31 mouse cellular contexts compared by ENCODE assay signal in genomic region chr5:138009437-138009836, GRCm38 (mm10). TPM values are rescaled to one million over a fixed set of nuclear protein-coding genes. Genes with fewer than 3 reads are reported as not detected.
"Had no signal": no experiment of that assay in that cellular context is flagged by ENCODE, and none has a peak within 500 bp of the region (broad histone marks: within the 10 kb centered on the region; RNA-seq: fewer than 3 reads in every experiment).

No protein-coding gene starts in this region.

- ATAC-seq: forebrain, postnatal 0 days; hindbrain, postnatal 0 days; intestine, embryonic 16.5 days had no signal

- H3K4me2 ChIP-seq: heart, embryonic 11.5 days; heart, embryonic 13.5 days; heart, embryonic 15.5 days; hindbrain, embryonic 13.5 days; hindbrain, embryonic 15.5 days; kidney, embryonic 15.5 days; limb, embryonic 13.5 days; limb, embryonic 15.5 days had no signal

- H3K27ac ChIP-seq: heart, adult 2 months; heart, embryonic 13.5 days; heart, embryonic 15.5 days; hindbrain, embryonic 13.5 days; hindbrain, embryonic 15.5 days; hindbrain, postnatal 0 days; kidney, embryonic 15.5 days; limb, embryonic 13.5 days; limb, embryonic 15.5 days; liver, embryonic 14.5 days had no signal

- DNase-seq: forebrain, postnatal 0 days; gastrocnemius, postnatal 14 days; gastrocnemius, postnatal 36 days; heart, adult 11 months; heart, adult 2 months; heart, postnatal 14 days; heart, postnatal 36 days; kidney, adult 11 months; kidney, postnatal 14 days; kidney, postnatal 36 days; layer of hippocampus, adult 9-11 months; layer of hippocampus, postnatal 36 days; left cerebral cortex, postnatal 4 days; lung, adult 18-20 months had no signal

- H3K9ac ChIP-seq: forebrain, postnatal 0 days; heart, embryonic 13.5 days; heart, embryonic 15.5 days; hindbrain, embryonic 13.5 days; hindbrain, embryonic 15.5 days; kidney, embryonic 15.5 days; limb, embryonic 13.5 days; limb, embryonic 15.5 days; liver, embryonic 14.5 days had no signal

- H3K4me1 ChIP-seq: heart, embryonic 13.5 days; heart, embryonic 15.5 days; hindbrain, embryonic 13.5 days; hindbrain, embryonic 15.5 days; kidney, embryonic 15.5 days; limb, embryonic 13.5 days; limb, embryonic 15.5 days had no signal

- H3K36me3 ChIP-seq: heart, embryonic 13.5 days; heart, embryonic 15.5 days; hindbrain, embryonic 13.5 days; hindbrain, embryonic 15.5 days; kidney, embryonic 15.5 days; limb, embryonic 13.5 days; limb, embryonic 15.5 days had no signal

- H3K9me3 ChIP-seq: heart, embryonic 15.5 days; hindbrain, embryonic 13.5 days; hindbrain, embryonic 15.5 days; kidney, embryonic 15.5 days; limb, embryonic 13.5 days; limb, embryonic 15.5 days had no signal

- H3K27me3 ChIP-seq: heart, embryonic 13.5 days; heart, embryonic 15.5 days; hindbrain, embryonic 13.5 days; hindbrain, embryonic 15.5 days; kidney, embryonic 15.5 days; limb, embryonic 13.5 days; limb, embryonic 15.5 days had no signal

- H3K4me3 ChIP-seq: heart, adult 2 months; heart, embryonic 13.5 days; heart, embryonic 15.5 days; hindbrain, embryonic 13.5 days; hindbrain, embryonic 15.5 days; kidney, embryonic 15.5 days; limb, embryonic 13.5 days; limb, embryonic 15.5 days had no signal

RNA-seq across cellular contexts. Expression of gene Smok3a, which starts 11.6 kb away (rescaled TPM):
- polyA plus RNA-seq: forebrain, postnatal 0 days; gonadal fat pad, adult 2 months; heart, adult 2 months; heart, embryonic 11.5 days; heart, embryonic 13.5 days; heart, embryonic 15.5 days; heart, postnatal 0 days; hindbrain, embryonic 11.5 days; hindbrain, embryonic 13.5 days; hindbrain, embryonic 15.5 days; hindbrain, postnatal 0 days; intestine, embryonic 14.5 days; intestine, embryonic 16.5 days; kidney, embryonic 15.5 days; large intestine, adult 2 months; limb, embryonic 11.5 days; limb, embryonic 13.5 days; limb, embryonic 15.5 days; liver, embryonic 14.5 days had no signal

RNA-seq across cellular contexts. Expression of gene Smok3b, which starts 11.8 kb away (rescaled TPM):
- polyA plus RNA-seq: forebrain, postnatal 0 days; gonadal fat pad, adult 2 months; heart, adult 2 months; heart, embryonic 11.5 days; heart, embryonic 13.5 days; heart, embryonic 15.5 days; heart, postnatal 0 days; hindbrain, embryonic 11.5 days; hindbrain, embryonic 13.5 days; hindbrain, embryonic 15.5 days; hindbrain, postnatal 0 days; intestine, embryonic 14.5 days; intestine, embryonic 16.5 days; kidney, embryonic 15.5 days; large intestine, adult 2 months; limb, embryonic 11.5 days; limb, embryonic 13.5 days; limb, embryonic 15.5 days; liver, embryonic 14.5 days had no signal

RNA-seq across cellular contexts. Expression of gene Azgp1, which starts 28.1 kb away (rescaled TPM):
- polyA plus RNA-seq: forebrain, postnatal 0 days; heart, adult 2 months; heart, embryonic 11.5 days; heart, embryonic 13.5 days; hindbrain, embryonic 11.5 days; hindbrain, embryonic 13.5 days; hindbrain, embryonic 15.5 days; hindbrain, postnatal 0 days; intestine, embryonic 14.5 days; kidney, embryonic 15.5 days; limb, embryonic 11.5 days; limb, embryonic 13.5 days; limb, embryonic 15.5 days had no signal

RNA-seq across cellular contexts. Expression of gene Smok3c, which starts 43.6 kb away (rescaled TPM):
- polyA plus RNA-seq: forebrain, postnatal 0 days; gonadal fat pad, adult 2 months; heart, adult 2 months; heart, embryonic 11.5 days; heart, embryonic 13.5 days; heart, embryonic 15.5 days; heart, postnatal 0 days; hindbrain, embryonic 11.5 days; hindbrain, embryonic 13.5 days; hindbrain, embryonic 15.5 days; hindbrain, postnatal 0 days; intestine, embryonic 14.5 days; intestine, embryonic 16.5 days; kidney, embryonic 15.5 days; large intestine, adult 2 months; limb, embryonic 11.5 days; limb, embryonic 13.5 days; limb, embryonic 15.5 days; liver, embryonic 14.5 days had no signal

RNA-seq across cellular contexts. Expression of gene Gjc3, which starts 46.5 kb away (rescaled TPM):
- polyA plus RNA-seq: heart, embryonic 11.5 days; heart, embryonic 15.5 days; kidney, embryonic 15.5 days; limb, embryonic 11.5 days had no signal
